21 mouse cellular contexts compared by ENCODE assay signal in genomic region chr15:84490486-84490885, GRCm38 (mm10). TPM values are rescaled to one million over a fixed set of nuclear protein-coding genes. Genes with fewer than 3 reads are reported as not detected.
DNase-seq lines count a peak whose midpoint lies in the region; ATAC-seq lines count a peak whose summit lies in the region.
"Had no signal": no experiment of that assay in that cellular context is flagged by ENCODE, and none has a peak within 500 bp of the region (broad histone marks: within the 10 kb centered on the region; RNA-seq: fewer than 3 reads in every experiment).

No protein-coding gene starts in this region.

- no peak for ATAC-seq in hindbrain, embryonic 13.5 days (ENCODE audit: low FRiP score)
- ATAC-seq in hindbrain, embryonic 12.5 days (ENCODE audit: low FRiP score): no peak
- no peak for ATAC-seq in neural tube, embryonic 13.5 days (ENCODE audit: low read depth)
- 0 out of 2 replicates have a peak, but pooled peaks have one; percentile 27 for ATAC-seq in midbrain, embryonic 15.5 days (replicated peaks)

- DNase-seq in neural tube, embryonic 10.5 days (ENCODE audit: extremely low spot score, low spot score): no peak
- DNase-seq in urinary bladder, postnatal 14 days (ENCODE audit: low spot score): no peak
- DNase-seq: adrenal gland, adult 8-10 months; adrenal gland, postnatal 36 days; cerebellum, adult 11 months; cerebellum, adult 8-10 months; cerebellum, postnatal 14 days; embryo, embryonic 11 days; gastrocnemius, postnatal 10 days; heart, adult 18-20 months; heart, postnatal 10 days; heart, postnatal 4 days had no signal

- no peaks in the 10 kb centered on the region for H3K9me3 ChIP-seq in hindbrain, embryonic 13.5 days
- 0 out of 2 replicates have a peak, but pooled peaks cover 4% of the 10 kb centered on the region for H3K9me3 ChIP-seq in hindbrain, embryonic 12.5 days (replicated peaks)
- no peaks in the 10 kb centered on the region for H3K9me3 ChIP-seq in neural tube, embryonic 13.5 days
- no peaks in the 10 kb centered on the region for H3K9me3 ChIP-seq in midbrain, embryonic 15.5 days
- H3K9me3 ChIP-seq: embryonic facial prominence, embryonic 15.5 days; forebrain, embryonic 10.5 days had no signal

- H3K36me3 ChIP-seq in hindbrain, embryonic 13.5 days: no peaks in the 10 kb centered on the region
- H3K36me3 ChIP-seq in hindbrain, embryonic 12.5 days: no peaks in the 10 kb centered on the region
- no peaks in the 10 kb centered on the region for H3K36me3 ChIP-seq in neural tube, embryonic 13.5 days
- no peaks in the 10 kb centered on the region for H3K36me3 ChIP-seq in midbrain, embryonic 15.5 days (replicated peaks)
- H3K36me3 ChIP-seq: embryonic facial prominence, embryonic 15.5 days; forebrain, embryonic 10.5 days; heart, embryonic 10.5 days had no signal

- no peak overlapping the region for H3K4me2 ChIP-seq in hindbrain, embryonic 13.5 days
- H3K4me2 ChIP-seq in hindbrain, embryonic 12.5 days (replicated peaks): no peak overlapping the region
- H3K4me2 ChIP-seq in neural tube, embryonic 13.5 days: no peak overlapping the region
- no peak overlapping the region for H3K4me2 ChIP-seq in midbrain, embryonic 15.5 days
- H3K4me2 ChIP-seq: embryonic facial prominence, embryonic 15.5 days; hindbrain, embryonic 14.5 days had no signal

- 55% methylated on average over 7 of the region's 7 CpGs for WGBS in hindbrain, embryonic 13.5 days
- 58% methylated on average over 7 of the region's 7 CpGs for WGBS in hindbrain, embryonic 12.5 days
- 37% methylated on average over 7 of the region's 7 CpGs for WGBS in neural tube, embryonic 13.5 days
- WGBS in midbrain, embryonic 15.5 days: 46% methylated on average over 7 of the region's 7 CpGs

- H3K4me3 ChIP-seq in hindbrain, embryonic 13.5 days: no peak overlapping the region
- H3K4me3 ChIP-seq in hindbrain, embryonic 12.5 days: no peak overlapping the region
- H3K4me3 ChIP-seq in neural tube, embryonic 13.5 days: no peak overlapping the region
- no peak overlapping the region for H3K4me3 ChIP-seq in midbrain, embryonic 15.5 days
- H3K4me3 ChIP-seq: embryonic facial prominence, embryonic 15.5 days; erythroblast, embryonic 14.5 days; forebrain, embryonic 10.5 days; heart, embryonic 10.5 days had no signal

- H3K27me3 ChIP-seq in hindbrain, embryonic 13.5 days: 0 out of 2 replicates have a peak, but pooled peaks cover 7% of the 10 kb centered on the region
- no peaks in the 10 kb centered on the region for H3K27me3 ChIP-seq in hindbrain, embryonic 12.5 days
- H3K27me3 ChIP-seq in neural tube, embryonic 13.5 days: no peaks in the 10 kb centered on the region
- no peaks in the 10 kb centered on the region for H3K27me3 ChIP-seq in midbrain, embryonic 15.5 days (replicated peaks)
- H3K27me3 ChIP-seq: embryonic facial prominence, embryonic 15.5 days had no signal

- H3K27ac ChIP-seq in hindbrain, embryonic 13.5 days: peak overlapping the region; percentile 23; the same call in 1 of the 2 replicates
- no peak overlapping the region for H3K27ac ChIP-seq in hindbrain, embryonic 12.5 days
- H3K27ac ChIP-seq in neural tube, embryonic 13.5 days (replicated peaks): 0 out of 2 replicates have a peak overlapping the region, but pooled peaks have one; percentile 23
- no peak overlapping the region for H3K27ac ChIP-seq in midbrain, embryonic 15.5 days
- H3K27ac ChIP-seq: embryonic facial prominence, embryonic 15.5 days; forebrain, embryonic 10.5 days; heart, embryonic 10.5 days; hindbrain, embryonic 14.5 days had no signal

- peaks cover 22% of the 10 kb centered on the region for H3K4me1 ChIP-seq in hindbrain, embryonic 13.5 days (replicated peaks)
- H3K4me1 ChIP-seq in hindbrain, embryonic 12.5 days: peaks cover 15% of the 10 kb centered on the region
- H3K4me1 ChIP-seq in neural tube, embryonic 13.5 days (replicated peaks): peaks cover 8% of the 10 kb centered on the region
- H3K4me1 ChIP-seq in midbrain, embryonic 15.5 days: peaks cover 21% of the 10 kb centered on the region; the same call in 1 of the 2 replicates
- H3K4me1 ChIP-seq: embryonic facial prominence, embryonic 15.5 days; heart, embryonic 10.5 days had no signal

- no peak overlapping the region for H3K9ac ChIP-seq in hindbrain, embryonic 13.5 days
- no peak overlapping the region for H3K9ac ChIP-seq in hindbrain, embryonic 12.5 days
- no peak overlapping the region for H3K9ac ChIP-seq in neural tube, embryonic 13.5 days
- H3K9ac ChIP-seq in midbrain, embryonic 15.5 days: no peak overlapping the region
- H3K9ac ChIP-seq: embryonic facial prominence, embryonic 15.5 days; hindbrain, embryonic 14.5 days had no signal

RNA-seq across cellular contexts. Expression of gene Shisal1, which starts 43.6 kb away (rescaled TPM):
- 9.5 and 10.9 TPM in 2 replicates for polyA plus RNA-seq in hindbrain, embryonic 13.5 days (2015; fragmentation: Nextera tagmentation; extraction: Ambion mirVana)
- polyA plus RNA-seq in hindbrain, embryonic 12.5 days (2016; fragmentation: Nextera tagmentation; extraction: Ambion mirVana): 9.4 and 10.8 TPM in 2 replicates
- 10.1 and 13.4 TPM in 2 replicates for polyA plus RNA-seq in neural tube, embryonic 13.5 days (2015; fragmentation: Nextera tagmentation; extraction: Ambion mirVana)
- polyA plus RNA-seq in midbrain, embryonic 15.5 days (2015; fragmentation: Nextera tagmentation; extraction: Ambion mirVana): 19.4 and 21.2 TPM in 2 replicates
- polyA plus RNA-seq: erythroblast, embryonic 14.5 days had no signal

Comparison
In these comparisons a context has a peak if more than half of its experiments do, and no peak if none do; other contexts are left out.
1. H3K27ac ChIP-seq: peak in hindbrain, embryonic 13.5 days (single experiment) and neural tube, embryonic 13.5 days (single experiment); none in hindbrain, embryonic 12.5 days (single experiment) and midbrain, embryonic 15.5 days (single experiment).